Mouse (Mus musculus) thymus, postnatal 0 days (tissue): Measurements from ENCODE around the gene Mip. TPM values are rescaled to one million over a fixed set of nuclear protein-coding genes. Genes with fewer than 3 reads are reported as not detected.

ENCODE experiments used
- polyA plus RNA-seq: library from polyadenylated mRNA; unstranded; fragments of >200 nt; fragmentation: Nextera tagmentation; extraction: Ambion mirVana; gene quantifications from 2 replicates; pipeline ENCODE4 v1.2.1, GENCODE M21; 2015

Gene Mip
- polyA plus RNA-seq, 1 experiment from 2014 or later, result not detected

Other genes starting within 250 kb of the Mip start
- 0.16 and 0.22 TPM in 2 replicates for gene Hsd17b6, start 218.2 kb upstream of the Mip start, polyA plus RNA-seq
- gene Prim1, start 210.7 kb upstream of the Mip start, polyA plus RNA-seq, result 89.6 and 98.8 TPM in 2 replicates
- 829 and 868 TPM in 2 replicates for gene Naca, start 190.3 kb upstream of the Mip start, polyA plus RNA-seq
- gene Ptges3, start 166.9 kb upstream of the Mip start, polyA plus RNA-seq, result 401 and 422 TPM in 2 replicates
- gene Atp5b, start 142.6 kb upstream of the Mip start, polyA plus RNA-seq, result 2,017 and 2,181 TPM in 2 replicates
- 21.5 and 27.5 TPM in 2 replicates for gene Baz2a, start 134.3 kb upstream of the Mip start, polyA plus RNA-seq
- 14.1 and 17.3 TPM in 2 replicates for gene Rbms2, start 45.5 kb upstream of the Mip start, polyA plus RNA-seq
- 0.78 and 1.5 TPM in 2 replicates for gene Gls2, start 31.4 kb upstream of the Mip start, polyA plus RNA-seq
- gene Spryd4, start 14.0 kb upstream of the Mip start, polyA plus RNA-seq, result 15.4 and 17.1 TPM in 2 replicates
- gene Timeless, start 6.2 kb downstream of the Mip start, polyA plus RNA-seq, result 51.7 and 59.7 TPM in 2 replicates
- 0.28 and 0.40 TPM in 2 replicates for gene Apon, start 28.3 kb downstream of the Mip start, polyA plus RNA-seq
- 0.17 TPM in 1 of 2 replicates, not detected in the other for gene Apof, start 42.8 kb downstream of the Mip start, polyA plus RNA-seq
- 22.6 and 25.1 TPM in 2 replicates for gene Stat2, start 44.7 kb downstream of the Mip start, polyA plus RNA-seq
- 2.5 and 3.1 TPM in 2 replicates for gene Il23a, start 72.9 kb downstream of the Mip start, polyA plus RNA-seq
- gene Pan2, start 77.5 kb downstream of the Mip start, polyA plus RNA-seq, result 26.2 and 31.8 TPM in 2 replicates
- gene Cnpy2, start 96.6 kb downstream of the Mip start, polyA plus RNA-seq, result 223 and 247 TPM in 2 replicates
- gene Cs, start 111.9 kb downstream of the Mip start, polyA plus RNA-seq, result 154 and 157 TPM in 2 replicates
- gene Coq10a, start 143.2 kb downstream of the Mip start, polyA plus RNA-seq, result 17.1 and 21.8 TPM in 2 replicates
- 7.4 and 9.9 TPM in 2 replicates for gene Ankrd52, start 151.3 kb downstream of the Mip start, polyA plus RNA-seq
- 0.38 and 0.44 TPM in 2 replicates for gene Slc39a5, start 175.4 kb downstream of the Mip start, polyA plus RNA-seq
- gene Nabp2, start 185.7 kb downstream of the Mip start, polyA plus RNA-seq, result 59.0 and 68.0 TPM in 2 replicates
- gene Rnf41, start 185.8 kb downstream of the Mip start, polyA plus RNA-seq, result 30.0 and 31.7 TPM in 2 replicates
- gene Smarcc2, start 233.4 kb downstream of the Mip start, polyA plus RNA-seq, result 37.2 and 41.7 TPM in 2 replicates